Mouse (Mus musculus) stomach, postnatal 0 days (tissue): ENCODE measurements around the gene Zfand3. TPM values are rescaled to one million over a fixed set of nuclear protein-coding genes. Genes with fewer than 3 reads are reported as not detected.

Experiments
- ATAC-seq: fragments of 200-750 bp; cut with Nextera tagmentation; 2 replicates; pipeline ENCODE4 v1.8.0; 2017; ENCODE audit not compliant: low FRiP score, low TSS enrichment
- DNase-seq: peaks from one replicate; pipeline ENCODE4 v3.0.0-alpha.2; 2016; ENCODE audit warnings: low spot score
- H3K27ac ChIP-seq: fragments of 300-500 bp; sonication (generic); replicated peaks from 2 replicates; pipeline ENCODE4 v1.5.1; 2014; ENCODE audit warnings: mild to moderate bottlenecking, control low read depth
- H3K27me3 ChIP-seq: fragments of 300-500 bp; sonication (generic); 2 replicates; pipeline ENCODE4 v1.6.1; 2014; ENCODE audit warnings: low read length; ENCODE audit not compliant: control insufficient read depth, insufficient read depth
- H3K36me3 ChIP-seq: fragments of 300-500 bp; sonication (generic); 2 replicates; pipeline ENCODE4 v1.6.1; 2014; ENCODE audit warnings: low read length, mixed read lengths; ENCODE audit not compliant: control insufficient read depth, insufficient read depth
- H3K4me1 ChIP-seq: fragments of 300-500 bp; sonication (generic); replicated peaks from 2 replicates; pipeline ENCODE4 v1.6.1; 2014; ENCODE audit warnings: antibody characterized with exemption; ENCODE audit not compliant: control insufficient read depth, insufficient read depth
- H3K4me2 ChIP-seq: fragments of 300-500 bp; sonication (generic); replicated peaks from 2 replicates; pipeline ENCODE4 v1.6.1; 2014; ENCODE audit warnings: low read depth, mild to moderate bottlenecking, control low read depth, moderate library complexity
- H3K4me3 ChIP-seq: fragments of 300-500 bp; sonication (generic); 2 replicates; pipeline ENCODE4 v1.5.1; 2014; ENCODE audit warnings: low read depth, low read length, control low read depth
- H3K9ac ChIP-seq: fragments of 300-500 bp; sonication (generic); 2 replicates; pipeline ENCODE4 v1.6.1; 2014; ENCODE audit warnings: mild to moderate bottlenecking, low read length, control low read depth, mixed read lengths
- H3K9me3 ChIP-seq: fragments of 300-500 bp; sonication (generic); 2 replicates; pipeline ENCODE4 v1.6.1; 2016; ENCODE audit warnings: low read length; ENCODE audit not compliant: control insufficient read depth
- CTCF ChIP-seq: IDR thresholded peaks from 2 replicates; pipeline ENCODE4 v1.5.1; 2016; ENCODE audit warnings: antibody characterized with exemption, low read depth, mild to moderate bottlenecking, moderate library complexity
- EP300 ChIP-seq: optimal IDR thresholded peaks from 2 replicates; pipeline ENCODE3; 2016; ENCODE audit warnings: antibody characterized with exemption
- WGBS: fragments of 180-500 bp; shearing (Covaris S2); extraction: QIAGEN DNeasy Blood & Tissue Kit; methylation state at CpG from one replicate; pipeline ENCODE4 v1.1.7; 2014; 5-methylcytosine and 5-hydroxymethylcytosine counted together
- polyA plus RNA-seq: library from polyadenylated mRNA; unstranded; fragments of >200 nt; fragmentation: Nextera tagmentation; extraction: Ambion mirVana; gene quantifications from 2 replicates; pipeline ENCODE4 v1.2.1, GENCODE M21; 2015

Zfand3 gene
- polyA plus RNA-seq, 1 experiment from 2014 or later: 35.5 TPM

DNA sequence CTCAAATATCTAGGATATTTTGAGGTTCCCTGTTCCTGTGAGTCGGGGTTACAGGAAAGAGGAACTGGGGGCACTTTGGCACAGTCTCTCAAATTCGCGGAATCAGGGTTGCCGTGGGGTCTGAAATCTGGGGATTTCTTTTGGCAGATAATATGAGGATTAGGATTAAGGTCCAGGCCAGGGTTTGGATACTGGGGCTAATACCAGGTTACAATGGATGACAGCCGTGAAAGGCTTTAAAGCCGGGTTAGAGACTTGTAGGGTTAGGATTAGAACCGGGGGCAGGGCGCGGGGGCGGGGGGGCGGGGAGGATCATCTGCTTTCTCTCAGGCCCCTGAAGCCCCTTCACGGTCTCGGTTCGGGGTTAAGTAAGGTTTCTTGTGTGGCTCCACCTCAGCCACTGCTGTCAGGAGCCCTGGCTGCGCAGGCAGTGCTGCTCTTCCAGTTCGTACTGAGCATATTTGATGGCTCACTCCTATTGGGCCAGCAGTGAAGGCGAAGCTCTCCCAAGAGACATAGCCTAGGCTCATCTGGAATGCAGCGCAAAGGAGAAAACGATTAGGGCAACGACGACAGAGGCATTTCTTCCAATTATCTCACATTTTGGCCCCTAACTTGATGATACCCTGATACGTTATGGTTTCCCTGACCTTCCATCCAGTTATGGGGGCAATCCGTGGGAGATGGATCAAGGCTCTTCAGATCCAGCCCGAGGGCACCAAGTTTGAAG is 5.8 kb upstream of the Zfand3 start:
- no peak overlapping the region for H3K4me2 ChIP-seq
- H3K27me3 ChIP-seq: no peaks in the 10 kb centered on the region
- H3K36me3 ChIP-seq: no peaks in the 10 kb centered on the region
- DNase-seq (no peak), ATAC-seq (no peak)
- 0 out of 2 replicates have a peak, but pooled peaks cover 4% of the 10 kb centered on the region for H3K4me1 ChIP-seq
- 82% methylated on average over 24 of the region's 24 CpGs for WGBS
- TF ChIP-seq CTCF: no peak
- no peak for TF ChIP-seq EP300
- no peak overlapping the region for H3K27ac ChIP-seq
- no peak overlapping the region for H3K4me3 ChIP-seq
- no peak overlapping the region for H3K9ac ChIP-seq
- no peaks in the 10 kb centered on the region for H3K9me3 ChIP-seq

DNA sequence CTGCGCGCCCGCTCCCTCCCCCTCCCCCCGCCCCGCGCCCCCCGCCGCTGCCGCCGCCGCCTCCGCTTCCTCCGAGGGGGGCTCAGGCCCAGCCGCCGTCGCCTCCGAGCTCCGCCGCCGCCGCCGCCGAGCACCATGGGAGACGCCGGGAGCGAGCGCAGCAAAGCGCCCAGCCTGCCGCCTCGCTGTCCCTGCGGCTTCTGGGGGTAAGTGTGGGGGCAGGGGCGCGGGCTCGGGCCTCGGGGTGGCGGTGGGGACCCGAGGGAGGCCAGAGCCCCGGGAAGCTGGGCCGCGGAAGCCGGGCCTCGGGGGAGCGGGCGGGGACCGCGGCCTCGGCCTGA is 540 bp downstream of the Zfand3 start:
- Histone ChIP-seq H3K4me2 (peak overlapping the region; percentile 85), H3K36me3 (no peaks in the 10 kb centered on the region), H3K4me1 (peaks cover 13% of the 10 kb centered on the region; the same call in 1 of the 2 replicates), H3K27ac (peak overlapping the region; percentile 99), H3K9me3 (no peaks in the 10 kb centered on the region), H3K4me3 (peak overlapping the region; percentile 95), H3K9ac (peak overlapping the region; percentile 96), H3K27me3 (no peaks in the 10 kb centered on the region)
- no peak for DNase-seq
- under 1% methylated on average over 28 of the region's 47 CpGs for whole genome bisulfite sequencing
- TF ChIP-seq CTCF: no peak
- TF ChIP-seq EP300: no peak
- ATAC-seq: peak; percentile 11

DNA sequence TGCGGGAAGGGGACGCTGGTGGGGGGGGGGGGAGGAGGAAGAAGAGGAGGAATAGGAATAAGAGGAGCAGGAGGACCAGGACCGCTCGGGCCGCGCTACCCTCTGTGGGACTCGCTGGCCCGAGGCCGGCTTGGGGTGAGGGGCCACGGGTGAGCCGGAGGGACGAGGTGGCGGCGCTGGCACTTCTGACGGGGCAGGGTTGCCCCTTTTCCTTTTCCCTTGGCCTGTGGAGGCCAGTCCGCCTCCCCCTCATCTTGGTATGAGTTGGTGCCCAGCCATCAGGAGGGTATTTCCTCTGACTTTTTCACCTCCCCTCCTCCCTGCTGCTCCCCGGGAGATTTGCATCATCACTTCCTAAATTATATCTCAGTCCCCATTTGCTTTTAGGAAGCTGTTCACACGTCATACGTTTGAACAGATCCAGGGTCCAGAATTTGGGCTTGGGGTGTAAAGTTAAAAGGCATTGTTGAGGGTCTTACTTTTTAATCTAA is 963 bp downstream of the Zfand3 start:
- H3K9ac ChIP-seq: peak overlapping the region; percentile 96
- no peaks in the 10 kb centered on the region for H3K9me3 ChIP-seq
- H3K4me3 ChIP-seq: peak overlapping the region; percentile 95
- ATAC-seq: no peak
- DNase-seq: no peak
- WGBS: under 1% methylated on average over 13 of the region's 19 CpGs
- TF ChIP-seq CTCF (no peak), EP300 (no peak)
- H3K4me2 ChIP-seq: peak overlapping the region; percentile 85
- peaks cover 13% of the 10 kb centered on the region; the same call in 1 of the 2 replicates for H3K4me1 ChIP-seq
- H3K27ac ChIP-seq: peak overlapping the region; percentile 99
- no peaks in the 10 kb centered on the region for H3K36me3 ChIP-seq
- H3K27me3 ChIP-seq: no peaks in the 10 kb centered on the region

DNA sequence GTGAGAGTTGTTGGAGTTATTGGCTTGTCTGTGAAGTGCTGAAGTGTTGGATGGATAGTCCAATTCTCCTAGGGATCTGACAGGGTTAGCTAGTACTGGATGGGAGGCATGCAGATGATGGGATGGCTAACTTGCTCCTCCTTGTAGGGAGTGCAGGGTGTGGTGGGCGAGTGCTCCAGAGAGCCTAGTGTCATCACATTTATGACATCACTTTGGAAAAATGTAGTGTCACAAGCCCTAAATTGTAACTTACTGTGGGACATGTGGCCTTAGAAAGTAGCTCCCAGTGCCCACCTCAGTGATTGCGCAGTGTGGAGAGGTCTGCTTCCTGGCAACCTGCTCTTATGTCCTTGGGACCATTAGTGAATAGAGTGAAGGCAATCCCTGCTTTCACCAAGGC is 2.3 kb downstream of the Zfand3 start:
- H3K27ac ChIP-seq: peak overlapping the region; percentile 45; the same call in 1 of the 2 replicates
- peak overlapping the region; percentile 31; the same call in 1 of the 2 replicates for H3K9ac ChIP-seq
- no peaks in the 10 kb centered on the region for H3K9me3 ChIP-seq
- peaks cover 13% of the 10 kb centered on the region; the same call in 1 of the 2 replicates for H3K4me1 ChIP-seq
- no peaks in the 10 kb centered on the region for H3K27me3 ChIP-seq
- H3K36me3 ChIP-seq: no peaks in the 10 kb centered on the region
- H3K4me2 ChIP-seq: peak overlapping the region; percentile 29; the same call in 1 of the 2 replicates
- DNase-seq (no peak), ATAC-seq (no peak)
- no peak overlapping the region for H3K4me3 ChIP-seq
- 62% methylated on average over 2 of the region's 2 CpGs for WGBS
- no peak for TF ChIP-seq CTCF

DNA sequence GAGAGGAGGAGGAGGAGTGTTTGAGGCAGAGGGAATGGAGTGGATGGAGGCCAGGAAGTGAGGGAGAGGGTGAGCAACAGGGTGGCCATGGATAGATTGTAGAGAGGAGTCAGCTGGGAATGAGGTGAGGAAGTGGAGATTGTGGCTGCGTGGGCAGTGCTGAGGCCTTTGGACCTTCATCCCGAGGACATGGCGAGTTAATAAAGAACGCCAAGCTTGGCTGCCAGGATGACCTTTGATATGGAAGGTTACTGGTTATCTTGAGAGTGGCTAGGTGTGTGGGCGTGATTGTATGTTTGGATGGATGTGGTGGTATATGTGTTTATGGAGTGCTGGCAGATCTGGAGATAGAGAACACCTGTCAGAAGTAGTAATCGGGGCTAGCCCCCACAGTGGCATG is 3.4 kb downstream of the Zfand3 start:
- H3K4me3 ChIP-seq: no peak overlapping the region
- H3K4me1 ChIP-seq: peaks cover 13% of the 10 kb centered on the region; the same call in 1 of the 2 replicates
- no peak for ATAC-seq
- 39% methylated on average over 6 of the region's 6 CpGs for WGBS
- H3K9ac ChIP-seq: no peak overlapping the region
- H3K27ac ChIP-seq: peak overlapping the region; percentile 71; the same call in 1 of the 2 replicates
- H3K4me2 ChIP-seq: peak overlapping the region; percentile 11; the same call in 1 of the 2 replicates
- H3K36me3 ChIP-seq: no peaks in the 10 kb centered on the region
- H3K27me3 ChIP-seq: no peaks in the 10 kb centered on the region
- no peaks in the 10 kb centered on the region for H3K9me3 ChIP-seq
- peak; percentile 29 for DNase-seq
- TF ChIP-seq CTCF (no peak), EP300 (no peak)

DNA sequence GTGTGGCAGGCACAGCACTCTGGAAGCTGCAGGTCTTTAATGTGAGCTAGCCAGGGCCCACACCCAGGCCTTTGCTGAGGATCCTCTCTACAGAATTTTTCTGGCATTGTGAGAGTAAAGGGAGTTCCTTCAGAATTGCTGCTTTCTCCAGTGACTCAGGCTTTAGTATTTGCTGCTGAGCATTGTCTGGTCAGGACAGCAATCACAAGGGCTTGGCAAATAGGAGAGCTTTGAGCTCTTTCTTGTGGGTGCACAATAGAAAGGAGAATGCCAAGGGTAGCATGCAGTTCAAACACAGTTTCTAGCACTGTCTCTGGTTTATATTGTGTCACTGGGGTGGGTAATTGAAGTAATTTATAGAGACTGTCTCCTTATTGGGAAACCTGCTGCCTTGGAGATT is 3.9 kb downstream of the Zfand3 start:
- no peak for TF ChIP-seq EP300
- TF ChIP-seq CTCF: no peak
- ATAC-seq: no peak
- H3K4me3 ChIP-seq: no peak overlapping the region
- H3K4me2 ChIP-seq: peak overlapping the region; percentile 11; the same call in 1 of the 2 replicates
- H3K27me3 ChIP-seq: no peaks in the 10 kb centered on the region
- no peaks in the 10 kb centered on the region for H3K9me3 ChIP-seq
- H3K9ac ChIP-seq: no peak overlapping the region
- peaks cover 12% of the 10 kb centered on the region; the same call in 1 of the 2 replicates for H3K4me1 ChIP-seq
- peak overlapping the region; percentile 71; the same call in 1 of the 2 replicates for H3K27ac ChIP-seq
- no peaks in the 10 kb centered on the region for H3K36me3 ChIP-seq
- DNase-seq: no peak
